Mouse (Mus musculus) left cerebral cortex, adult 18-20 months (tissue): ENCODE data around the gene Smim7. TPM values are rescaled to one million over a fixed set of nuclear protein-coding genes. Genes with fewer than 3 reads are reported as not detected.

Source experiments
- DNase-seq, 2 experiments: peaks; one replicate each; pipeline ENCODE4 v3.0.0; 2021 to 2022; ENCODE audit warnings: low spot score in 2 of 2, mixed read lengths in 1 of 2
- microRNA-seq, 2 experiments: library from miRNA; unstranded; fragments of <30 nt; microRNA quantifications; one replicate each; pipeline ENCODE4 v1.2.0; 2021
- total RNA-seq, 2 experiments: library from RNA; stranded (reverse); gene quantifications; 2 replicates each; pipeline ENCODE4 v1.2.3; 2021

Gene Smim7
- total RNA-seq, 2 experiments from 2014 or later: 128 to 130 TPM

DNA sequence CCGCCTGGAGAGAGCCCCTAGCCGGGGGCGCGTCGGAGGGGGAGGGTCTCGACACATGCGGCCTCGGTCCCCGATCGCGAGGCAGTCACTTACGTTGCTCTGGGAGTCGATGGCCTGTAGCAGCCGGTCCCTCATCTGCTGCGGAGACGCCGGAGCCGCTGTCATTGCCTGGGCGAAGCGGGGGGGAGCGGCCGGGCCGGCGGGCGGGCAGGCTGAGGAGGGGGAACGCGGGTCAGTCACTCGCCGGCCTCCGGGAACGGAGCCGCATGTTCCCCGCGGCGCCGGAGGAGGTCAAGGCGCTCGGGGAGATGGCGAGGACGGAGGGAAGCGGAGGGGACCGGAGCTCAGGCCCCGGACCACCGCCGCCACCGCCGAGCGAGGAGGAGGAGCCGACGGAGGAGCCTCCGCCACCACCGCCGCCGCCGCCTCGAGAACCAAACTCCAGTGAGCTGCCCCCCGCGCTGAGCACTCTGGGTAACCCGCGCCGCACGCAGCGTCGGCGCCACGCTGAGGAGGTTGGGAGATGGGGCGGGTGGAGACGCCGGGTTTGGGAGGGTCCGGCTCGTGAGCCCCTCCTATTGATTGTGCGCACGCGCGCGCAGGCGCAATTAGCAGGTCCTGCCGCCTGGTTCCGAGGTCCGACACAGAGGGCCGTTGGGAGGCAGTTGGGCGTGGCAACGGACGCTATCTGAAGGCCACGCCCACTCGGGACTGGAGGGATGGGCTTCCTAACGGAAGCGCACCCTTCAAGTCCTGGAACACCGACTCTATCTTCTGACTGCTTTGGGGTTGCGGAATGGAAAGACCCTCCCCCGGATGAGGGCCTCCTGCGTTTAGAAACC is 22.9 kb downstream of the Smim7 start, which contains the start of gene Med26:
TSS of gene Med26 (minus strand) at position 469 of the 842 bp plus-strand sequence.
- peak; percentile 98 to 99 for DNase-seq

DNA sequence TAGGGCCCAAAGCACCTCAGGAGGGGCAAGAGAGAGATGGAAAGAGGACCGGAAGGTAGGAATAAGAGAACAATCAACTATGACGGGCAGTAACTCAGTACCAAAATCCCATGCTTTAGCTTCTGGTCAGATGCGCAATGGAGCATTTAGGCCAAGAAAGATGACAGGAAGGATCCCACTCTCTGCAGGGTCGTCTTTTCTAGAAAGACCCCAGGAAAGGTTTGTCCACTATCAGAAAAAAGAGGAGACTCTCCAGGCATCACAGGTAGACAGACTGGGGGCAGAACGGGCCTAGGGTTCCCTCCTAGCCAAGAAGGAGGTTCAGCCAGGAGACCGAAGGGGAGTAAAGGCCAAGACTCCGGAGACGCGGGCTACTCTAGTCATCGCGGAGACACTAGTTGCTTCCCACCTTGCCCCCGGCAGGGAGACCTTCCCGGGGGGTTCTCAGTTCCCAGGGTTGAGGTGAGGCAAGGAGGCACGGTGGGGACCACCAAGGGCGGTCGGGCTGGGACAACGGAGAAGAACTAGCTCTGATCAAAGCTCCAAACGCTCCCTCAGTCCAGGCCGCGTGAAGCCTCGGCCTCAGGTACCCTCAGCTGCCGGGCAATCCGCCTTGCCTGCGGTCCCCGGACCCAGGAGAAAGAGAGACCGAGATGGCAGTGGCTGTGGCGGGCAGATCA is 23.6 kb downstream of the Smim7 start:
- peak in 1 of 2 experiments; percentile 11 for DNase-seq

DNA sequence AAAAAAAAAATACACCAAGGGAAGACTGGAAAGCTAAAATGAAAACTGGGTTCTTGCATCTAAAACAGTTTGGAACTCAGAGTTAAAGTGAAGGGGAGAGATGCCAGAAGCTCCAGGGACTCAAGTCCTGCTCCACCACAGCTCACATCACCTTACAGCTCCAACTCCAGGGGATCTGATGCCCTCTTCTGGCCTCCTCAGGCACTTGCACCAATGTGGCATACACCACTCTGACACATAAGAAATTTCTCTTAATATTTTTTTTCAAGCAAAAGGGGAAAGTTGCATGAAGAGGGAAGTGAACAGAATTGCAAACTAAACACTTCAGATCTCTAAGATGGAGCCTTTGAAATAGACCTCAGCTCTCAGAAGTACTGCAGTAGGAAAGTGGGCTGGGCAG is 31.7 kb downstream of the Smim7 start:
- no peak for DNase-seq

DNA sequence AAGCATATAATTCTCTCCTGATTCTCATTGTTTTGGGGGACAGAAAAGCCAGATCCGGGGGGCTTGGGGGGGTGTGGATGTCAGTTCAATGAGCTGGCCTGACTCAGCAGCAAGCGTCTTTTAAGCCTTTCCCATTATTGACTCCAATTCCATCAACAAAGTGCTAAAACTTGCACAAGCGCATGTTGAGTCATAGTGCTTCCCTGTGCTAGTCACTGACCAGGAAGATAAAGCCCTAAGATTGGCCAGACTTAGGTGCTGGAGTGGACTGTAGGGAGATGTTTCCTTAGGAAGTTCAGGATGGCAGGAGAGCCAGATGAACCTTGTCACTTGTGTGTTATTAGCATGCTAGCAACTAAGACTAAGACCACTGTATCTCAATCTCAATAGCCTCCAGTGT is 36.0 kb downstream of the Smim7 start:
- no peak for DNase-seq

DNA sequence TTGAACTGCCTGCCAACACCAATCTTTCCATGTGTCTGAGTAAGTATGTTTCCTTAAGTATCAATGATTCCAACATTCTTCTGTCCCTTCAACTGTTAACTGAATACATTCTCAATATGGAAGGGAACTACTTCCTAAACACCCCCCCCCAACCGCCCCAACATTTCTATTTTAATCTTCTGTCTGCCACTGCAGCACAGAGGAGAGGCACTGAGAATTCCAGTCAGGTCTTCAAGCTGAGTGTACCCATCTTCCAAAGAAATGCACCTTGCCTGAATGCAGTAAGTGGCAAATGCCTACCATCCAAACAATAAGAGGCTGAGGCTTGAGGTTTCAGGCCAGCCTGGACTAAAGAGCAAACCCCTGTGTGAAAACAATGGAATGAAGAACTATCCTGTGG is 38.8 kb downstream of the Smim7 start:
- DNase-seq: no peak

DNA sequence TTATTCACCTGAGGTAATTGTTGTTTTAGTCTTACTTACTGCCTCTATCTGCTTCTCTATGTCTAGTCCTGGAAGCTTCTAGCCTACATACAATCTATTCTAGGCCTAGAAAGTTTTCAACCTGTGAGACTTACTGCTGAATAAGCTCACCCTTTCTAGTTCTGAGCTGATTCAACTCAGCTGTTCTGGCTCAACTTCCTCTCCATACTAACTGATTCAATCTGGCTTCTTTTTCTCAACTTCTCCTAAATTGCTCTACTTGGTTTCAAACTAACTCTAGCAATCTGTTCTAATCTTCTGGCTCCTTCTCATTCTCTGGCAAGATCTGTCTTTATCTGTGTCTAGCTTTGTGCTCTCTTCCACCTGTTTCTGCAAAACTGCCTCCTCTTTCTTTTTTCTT is 49.0 kb downstream of the Smim7 start:
- DNase-seq: no peak

GRCm38 (mm10) chr8:72517421-72517988 is 53.4 kb downstream of the Smim7 start:
- no peak for DNase-seq

Small RNAs within 50 kb of the gene (microRNA-seq; reads per million reads assigned to microRNA genes)
- gene Gm28019: 0 reads per million in 2 experiments

Other genes starting within 250 kb of the Smim7 start
- gene Eps15l1, start 149.6 kb downstream of the Smim7 start, total RNA-seq: 10 to 100 TPM; 62.2 to 63.4 TPM
- 1 to 10 TPM; 1.0 to 1.1 TPM for gene Calr3, start 127.2 kb downstream of the Smim7 start, total RNA-seq
- 1 to 10 TPM; 9.2 to 9.5 TPM for gene 1700030K09Rik, start 127.2 kb downstream of the Smim7 start, total RNA-seq
- gene Cherp, start 95.9 kb downstream of the Smim7 start, total RNA-seq: 10 to 100 TPM; 70.4 to 72.7 TPM
- 10 to 100 TPM; 54.9 to 55.8 TPM for gene Slc35e1, start 78.5 kb downstream of the Smim7 start, total RNA-seq
- gene Med26, start 22.8 kb downstream of the Smim7 start, total RNA-seq: 10 to 100 TPM; 10.2 to 11.2 TPM
- gene Tmem38a, start 967 bp upstream of the Smim7 start, total RNA-seq: 100 to 1,000 TPM in 1 of 2 experiments, 10 to 100 TPM in 1; 96.5 to 101 TPM
- gene Nwd1, start 75.6 kb upstream of the Smim7 start, total RNA-seq: 10 to 100 TPM; 37.6 to 40.9 TPM
- 100 to 1,000 TPM; 134 to 140 TPM for gene Sin3b, start 152.2 kb upstream of the Smim7 start, total RNA-seq
- under 1 TPM in 1 of 2 experiments, not detected in 1; 0.19 TPM for gene F2rl3, start 190.8 kb upstream of the Smim7 start, total RNA-seq